Mouse (Mus musculus): ENCODE measurements around the gene D10Wsu102e. TPM values are rescaled to one million over a fixed set of nuclear protein-coding genes. Genes with fewer than 3 reads are reported as not detected.
"Not testable (repeated sequence)": the region's sequence is repeated elsewhere in the genome, so short reads cannot be mapped to it uniquely, and the experiment has no call there.

D10Wsu102e gene
- polyA plus RNA-seq, 1 experiment, result 0.50 TPM

- H3K4me3 ChIP-seq, result no peak overlapping the region
- TF ChIP-seq E2F4 (IDR thresholded peaks at IDR 0.05; ENCODE audit: insufficient read depth), result no peak
- no peak for TF ChIP-seq USF1 (IDR thresholded peaks at IDR 0.05; ENCODE audit: low read depth)
- TF ChIP-seq TCF3 (IDR thresholded peaks at IDR 0.05; ENCODE audit: insufficient read length, low read depth), result no peak
- no peak for TF ChIP-seq MAX (IDR thresholded peaks at IDR 0.05; ENCODE audit: low read depth)
- no peak for TF ChIP-seq TCF12 (IDR thresholded peaks at IDR 0.05; ENCODE audit: insufficient read depth, poor library complexity, severe bottlenecking)
- no peaks in the 10 kb centered on the region for H3K36me3 ChIP-seq (ENCODE audit: control insufficient read depth, insufficient read depth)
- no peaks in the 10 kb centered on the region for H3K27me3 ChIP-seq (ENCODE audit: control insufficient read depth, insufficient read depth, insufficient read length)
- H3K4me2 ChIP-seq (ENCODE audit: low read depth), result no peak overlapping the region
- no peaks in the 10 kb centered on the region for H3K79me2 ChIP-seq (ENCODE audit: control insufficient read depth, insufficient read depth)
- H3ac ChIP-seq (ENCODE audit: control insufficient read depth, insufficient read length), result no peak overlapping the region
Measured at GRCm38 (mm10) chr10:83407141-83407540, 47.1 kb downstream of the D10Wsu102e start.

- not testable (repeated sequence) for H3K27me3 ChIP-seq (ENCODE audit: control insufficient read depth, insufficient read depth, insufficient read length); H3K4me3 ChIP-seq; H3K36me3 ChIP-seq (ENCODE audit: control insufficient read depth, insufficient read depth); H3ac ChIP-seq (ENCODE audit: control insufficient read depth, insufficient read length); H3K4me2 ChIP-seq (ENCODE audit: low read depth); H3K79me2 ChIP-seq (ENCODE audit: control insufficient read depth, insufficient read depth)
Measured at GRCm38 (mm10) chr10:83418466-83418865, 58.4 kb downstream of the D10Wsu102e start.

- Histone ChIP-seq H3K79me2 (ENCODE audit: control insufficient read depth, insufficient read depth) (no peaks in the 10 kb centered on the region), H3K4me2 (ENCODE audit: low read depth) (no peak overlapping the region), H3K4me3 (no peak overlapping the region), H3K36me3 (ENCODE audit: control insufficient read depth, insufficient read depth) (no peaks in the 10 kb centered on the region), H3ac (ENCODE audit: control insufficient read depth, insufficient read length) (no peak overlapping the region), H3K27me3 (ENCODE audit: control insufficient read depth, insufficient read depth, insufficient read length) (no peaks in the 10 kb centered on the region)
- TF ChIP-seq TCF3 (IDR thresholded peaks at IDR 0.05; ENCODE audit: insufficient read length, low read depth), result no peak
- TF ChIP-seq CEBPB (IDR thresholded peaks at IDR 0.05; ENCODE audit: insufficient read depth, poor library complexity, severe bottlenecking), result no peak
- no peak for TF ChIP-seq MYOG (IDR thresholded peaks at IDR 0.05; ENCODE audit: control insufficient read depth in 1 of 3, insufficient read depth in 1 of 3, insufficient read length in 2 of 3, low read depth in 2 of 3)
- no peak for TF ChIP-seq TCF12 (IDR thresholded peaks at IDR 0.05; ENCODE audit: insufficient read depth, poor library complexity, severe bottlenecking)
- no peak for TF ChIP-seq REST (IDR thresholded peaks at IDR 0.05; ENCODE audit: insufficient read depth, insufficient read length)
Measured at GRCm38 (mm10) chr10:83448582-83448981, 88.6 kb downstream of the D10Wsu102e start.

GRCm38 (mm10) chr10:83457531-83457930 lies 97.5 kb downstream of the D10Wsu102e start:
- no peaks in the 10 kb centered on the region for H3K27me3 ChIP-seq (ENCODE audit: control insufficient read depth, insufficient read depth, insufficient read length)
- no peaks in the 10 kb centered on the region for H3K36me3 ChIP-seq (ENCODE audit: control insufficient read depth, insufficient read depth)
- no peak overlapping the region for H3ac ChIP-seq (ENCODE audit: control insufficient read depth, insufficient read length)
- no peak overlapping the region for H3K4me3 ChIP-seq
- H3K4me2 ChIP-seq (ENCODE audit: low read depth), result no peak overlapping the region
- no peaks in the 10 kb centered on the region for H3K79me2 ChIP-seq (ENCODE audit: control insufficient read depth, insufficient read depth)
- no peak for TF ChIP-seq MAX (IDR thresholded peaks at IDR 0.05; ENCODE audit: low read depth)

- no peak for TF ChIP-seq SRF (IDR thresholded peaks at IDR 0.05; ENCODE audit: control insufficient read depth, insufficient read length, low read depth)
- no peak for TF ChIP-seq MYOD1 (IDR thresholded peaks at IDR 0.05; ENCODE audit: control insufficient read depth in 1 of 3, insufficient read length in 2 of 3, low read depth in 2 of 3)
- no peak for TF ChIP-seq POLR2AphosphoS2 (IDR thresholded peaks at IDR 0.05; ENCODE audit: insufficient read length, low read depth)
- no peak for TF ChIP-seq TCF12 (IDR thresholded peaks at IDR 0.05; ENCODE audit: insufficient read depth, poor library complexity, severe bottlenecking)
- no peak for TF ChIP-seq REST (IDR thresholded peaks at IDR 0.05; ENCODE audit: insufficient read depth, insufficient read length)
- TF ChIP-seq CEBPB (IDR thresholded peaks at IDR 0.05; ENCODE audit: insufficient read depth, poor library complexity, severe bottlenecking), result no peak
- TF ChIP-seq TCF3 (IDR thresholded peaks at IDR 0.05; ENCODE audit: insufficient read length, low read depth), result no peak
- no peak for TF ChIP-seq USF1 (IDR thresholded peaks at IDR 0.05; ENCODE audit: low read depth)
- no peak for TF ChIP-seq MAX (IDR thresholded peaks at IDR 0.05; ENCODE audit: low read depth)
- TF ChIP-seq POLR2A (IDR thresholded peaks at IDR 0.05; ENCODE audit: insufficient read length, low read depth), result no peak
- no peak for TF ChIP-seq MYOG (IDR thresholded peaks at IDR 0.05; ENCODE audit: control insufficient read depth in 1 of 3, insufficient read depth in 1 of 3, insufficient read length in 2 of 3, low read depth in 2 of 3)
- Histone ChIP-seq H3K27me3 (ENCODE audit: control insufficient read depth, insufficient read depth, insufficient read length) (no peaks in the 10 kb centered on the region), H3K4me2 (ENCODE audit: low read depth) (no peak overlapping the region), H3K4me3 (no peak overlapping the region), H3K79me2 (ENCODE audit: control insufficient read depth, insufficient read depth) (no peaks in the 10 kb centered on the region), H3K36me3 (ENCODE audit: control insufficient read depth, insufficient read depth) (peaks cover 4% of the 10 kb centered on the region), H3ac (ENCODE audit: control insufficient read depth, insufficient read length) (no peak overlapping the region)
Measured at GRCm38 (mm10) chr10:83475226-83475625, 115.2 kb downstream of the D10Wsu102e start.

GRCm38 (mm10) chr10:83477286-83477685 lies 117.3 kb downstream of the D10Wsu102e start:
- Histone ChIP-seq H3K27me3 (ENCODE audit: control insufficient read depth, insufficient read depth, insufficient read length) (no peaks in the 10 kb centered on the region), H3K36me3 (ENCODE audit: control insufficient read depth, insufficient read depth) (peaks cover 4% of the 10 kb centered on the region), H3K4me3 (no peak overlapping the region), H3K4me2 (ENCODE audit: low read depth) (no peak overlapping the region), H3K79me2 (ENCODE audit: control insufficient read depth, insufficient read depth) (no peaks in the 10 kb centered on the region), H3ac (ENCODE audit: control insufficient read depth, insufficient read length) (no peak overlapping the region)
- TF ChIP-seq POLR2A (IDR thresholded peaks at IDR 0.05; ENCODE audit: insufficient read length, low read depth) (no peak), TCF12 (IDR thresholded peaks at IDR 0.05; ENCODE audit: insufficient read depth, poor library complexity, severe bottlenecking) (no peak), E2F4 (IDR thresholded peaks at IDR 0.05; ENCODE audit: insufficient read depth) (no peak), CEBPB (IDR thresholded peaks at IDR 0.05; ENCODE audit: insufficient read depth, poor library complexity, severe bottlenecking) (no peak), MYOD1 (IDR thresholded peaks at IDR 0.05; ENCODE audit: control insufficient read depth in 1 of 3, insufficient read length in 2 of 3, low read depth in 2 of 3) (no peak), USF1 (IDR thresholded peaks at IDR 0.05; ENCODE audit: low read depth) (no peak), MYOG (IDR thresholded peaks at IDR 0.05; ENCODE audit: control insufficient read depth in 1 of 3, insufficient read depth in 1 of 3, insufficient read length in 2 of 3, low read depth in 2 of 3) (no peak), SRF (IDR thresholded peaks at IDR 0.05; ENCODE audit: control insufficient read depth, insufficient read length, low read depth) (no peak), TCF3 (IDR thresholded peaks at IDR 0.05; ENCODE audit: insufficient read length, low read depth) (no peak)
